Mouse (Mus musculus): ENCODE data around the gene Gm21915. TPM values are rescaled to one million over a fixed set of nuclear protein-coding genes. Genes with fewer than 3 reads are reported as not detected.

The Gm21915 gene
- polyA plus RNA-seq, 1 experiment: not detected

DNA sequence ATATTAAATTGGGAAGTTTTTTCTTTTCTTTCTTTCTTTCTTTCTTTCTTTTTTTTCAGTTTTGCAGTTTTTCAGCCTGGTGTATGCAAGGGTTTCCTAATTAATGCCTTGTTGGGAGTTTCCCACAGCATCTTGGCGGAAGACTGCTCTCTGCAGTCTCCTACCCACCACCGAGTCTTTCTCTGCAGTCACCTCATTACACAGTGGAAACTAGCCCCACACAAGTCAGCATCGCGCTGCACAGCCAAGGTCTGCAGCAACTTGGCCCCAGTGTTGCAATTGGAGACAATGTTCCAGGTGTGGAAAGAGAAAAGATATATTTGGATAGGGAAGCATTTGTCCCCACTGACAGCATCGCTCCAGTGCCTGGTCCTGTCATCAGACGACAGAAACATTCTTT lies 20.4 kb upstream of the Gm21915 start:
- no peak for TF ChIP-seq TAL1 (IDR thresholded peaks at IDR 0.05; ENCODE audit: low read length)
- no peak for TF ChIP-seq GATA1 (IDR thresholded peaks at IDR 0.05; ENCODE audit: low read length)
- Histone ChIP-seq H3K4me3 (replicated peaks) (no peak overlapping the region), H3K27me3 (ENCODE audit: control insufficient read depth) (no peaks in the 10 kb centered on the region), H3K9me3 (ENCODE audit: control insufficient read depth, low read length) (no peaks in the 10 kb centered on the region), H3K4me1 (ENCODE audit: control insufficient read depth) (no peaks in the 10 kb centered on the region), H3K36me3 (ENCODE audit: control insufficient read depth) (no peaks in the 10 kb centered on the region)

- H3K4me1 ChIP-seq (ENCODE audit: control insufficient read depth): no peaks in the 10 kb centered on the region
- H3K4me3 ChIP-seq (replicated peaks): no peak overlapping the region
- H3K36me3 ChIP-seq (ENCODE audit: control insufficient read depth): no peaks in the 10 kb centered on the region
- no peak for TF ChIP-seq GATA1 (IDR thresholded peaks at IDR 0.05; ENCODE audit: low read length)
- TF ChIP-seq TAL1 (IDR thresholded peaks at IDR 0.05; ENCODE audit: low read length): no peak
- no peaks in the 10 kb centered on the region for H3K9me3 ChIP-seq (ENCODE audit: control insufficient read depth, low read length)
- no peaks in the 10 kb centered on the region for H3K27me3 ChIP-seq (ENCODE audit: control insufficient read depth)
Measured at GRCm38 (mm10) chr9:40651239-40651859, 19.1 kb upstream of the Gm21915 start.

- H3K9me3 ChIP-seq (ENCODE audit: control insufficient read depth, low read length): no peaks in the 10 kb centered on the region
- H3K36me3 ChIP-seq (ENCODE audit: control insufficient read depth): no peaks in the 10 kb centered on the region
- no peak overlapping the region for H3K4me3 ChIP-seq (replicated peaks)
- no peaks in the 10 kb centered on the region for H3K4me1 ChIP-seq (ENCODE audit: control insufficient read depth)
- H3K27me3 ChIP-seq (ENCODE audit: control insufficient read depth): no peaks in the 10 kb centered on the region
- TF ChIP-seq GATA1 (IDR thresholded peaks at IDR 0.05; ENCODE audit: low read length) (no peak), TAL1 (IDR thresholded peaks at IDR 0.05; ENCODE audit: low read length) (no peak)
Measured at GRCm38 (mm10) chr9:40652757-40653156, 17.7 kb upstream of the Gm21915 start.

DNA sequence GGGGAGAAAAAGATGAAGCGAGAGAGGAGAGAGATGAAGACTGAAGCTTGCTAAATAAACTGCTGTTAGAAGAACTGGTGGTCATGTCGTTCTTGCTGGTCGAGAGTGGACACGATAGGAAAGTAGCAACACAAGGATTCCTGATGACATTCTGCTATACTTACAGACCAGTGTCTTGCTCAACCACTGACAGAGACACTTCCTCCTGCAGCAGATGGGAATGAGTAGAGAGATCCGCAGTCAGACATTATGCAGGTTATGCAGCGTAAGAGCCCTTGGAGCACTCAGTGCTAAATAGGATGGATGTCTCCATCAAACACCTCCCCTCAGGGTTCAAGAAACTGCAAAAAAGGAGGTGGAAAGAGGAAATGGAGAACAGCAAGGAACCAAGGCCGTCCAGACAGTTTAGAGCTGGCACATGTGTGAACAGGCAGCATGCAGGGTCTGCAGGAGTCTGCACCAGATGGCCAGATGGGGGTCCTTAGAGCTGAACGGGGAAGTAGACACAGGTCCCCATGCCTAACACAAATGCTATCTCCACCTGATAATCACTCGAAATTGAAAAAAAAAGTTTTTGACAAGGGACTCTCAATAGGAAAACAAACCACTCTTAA lies 4.1 kb upstream of the Gm21915 start:
- Histone ChIP-seq H3K4me1 (ENCODE audit: control insufficient read depth) (no peaks in the 10 kb centered on the region), H3K36me3 (ENCODE audit: control insufficient read depth) (no peaks in the 10 kb centered on the region), H3K4me3 (replicated peaks) (no peak overlapping the region), H3K27me3 (ENCODE audit: control insufficient read depth) (no peaks in the 10 kb centered on the region), H3K9me3 (ENCODE audit: control insufficient read depth, low read length) (no peaks in the 10 kb centered on the region)
- TF ChIP-seq GATA1 (IDR thresholded peaks at IDR 0.05; ENCODE audit: low read length): no peak
- no peak for TF ChIP-seq TAL1 (IDR thresholded peaks at IDR 0.05; ENCODE audit: low read length)

DNA sequence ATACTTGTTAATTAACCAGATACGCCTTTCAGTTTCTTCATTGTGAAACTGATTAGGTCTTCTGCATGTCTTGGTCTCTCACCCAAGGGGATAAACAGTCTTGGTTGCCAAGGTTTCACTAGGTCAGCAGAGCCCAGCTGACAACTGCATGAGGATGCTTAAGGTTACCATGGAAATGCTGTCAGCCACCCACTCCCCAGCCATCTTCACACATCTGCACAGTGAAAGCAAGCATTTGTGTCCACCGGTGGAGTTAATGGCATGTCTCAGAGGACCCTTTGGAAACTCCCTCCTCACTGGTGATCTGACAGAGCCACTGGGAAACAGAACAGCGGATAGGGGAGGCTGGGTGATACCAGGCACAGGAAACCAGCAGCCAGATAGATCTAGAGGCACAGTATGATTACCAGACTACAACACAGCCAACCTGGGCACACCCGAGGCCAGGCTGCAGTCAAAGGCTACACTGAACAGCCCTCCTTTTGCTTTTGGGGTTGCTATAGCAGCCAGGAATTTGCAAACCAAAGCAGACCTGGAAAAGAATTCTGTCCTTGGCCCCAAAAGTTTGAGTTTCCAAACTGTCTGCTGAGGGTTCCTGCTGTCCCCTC lies 1.0 kb downstream of the Gm21915 start:
- H3K4me1 ChIP-seq (ENCODE audit: control insufficient read depth): no peaks in the 10 kb centered on the region
- H3K36me3 ChIP-seq (ENCODE audit: control insufficient read depth): no peaks in the 10 kb centered on the region
- no peaks in the 10 kb centered on the region for H3K27me3 ChIP-seq (ENCODE audit: control insufficient read depth)
- no peaks in the 10 kb centered on the region for H3K9me3 ChIP-seq (ENCODE audit: control insufficient read depth, low read length)
- TF ChIP-seq GATA1 (IDR thresholded peaks at IDR 0.05; ENCODE audit: low read length) (no peak), TAL1 (IDR thresholded peaks at IDR 0.05; ENCODE audit: low read length) (no peak)
- H3K4me3 ChIP-seq (replicated peaks): no peak overlapping the region

- TF ChIP-seq GATA1 (IDR thresholded peaks at IDR 0.05; ENCODE audit: low read length) (no peak), TAL1 (IDR thresholded peaks at IDR 0.05; ENCODE audit: low read length) (no peak)
Measured at GRCm38 (mm10) chr9:40675203-40675958, 5.0 kb downstream of the Gm21915 start.

DNA sequence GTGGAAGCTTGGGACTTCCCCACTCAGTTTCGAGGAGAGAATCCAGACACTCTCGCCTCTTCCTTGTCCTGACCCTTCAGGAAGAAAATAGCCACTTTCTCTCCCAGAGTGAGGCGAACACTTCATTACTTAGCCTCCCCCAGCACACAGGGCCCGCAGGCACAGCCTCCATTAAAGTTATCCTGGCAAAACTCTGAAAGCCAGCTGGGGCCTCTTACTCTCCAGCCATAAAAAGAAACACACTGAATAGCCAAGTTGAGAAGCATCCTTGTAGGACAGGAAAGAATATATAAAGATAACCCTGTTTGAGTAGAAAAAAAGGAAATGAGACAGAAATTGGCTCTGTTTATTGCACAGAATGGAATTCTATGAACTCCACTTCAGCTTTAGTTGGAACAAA lies 8.2 kb downstream of the Gm21915 start:
- no peak overlapping the region for H3K4me3 ChIP-seq (replicated peaks)
- no peaks in the 10 kb centered on the region for H3K36me3 ChIP-seq (ENCODE audit: control insufficient read depth)
- TF ChIP-seq TAL1 (IDR thresholded peaks at IDR 0.05; ENCODE audit: low read length): no peak
- no peak for TF ChIP-seq GATA1 (IDR thresholded peaks at IDR 0.05; ENCODE audit: low read length)
- H3K9me3 ChIP-seq (ENCODE audit: control insufficient read depth, low read length): no peaks in the 10 kb centered on the region
- no peaks in the 10 kb centered on the region for H3K27me3 ChIP-seq (ENCODE audit: control insufficient read depth)
- H3K4me1 ChIP-seq (ENCODE audit: control insufficient read depth): no peaks in the 10 kb centered on the region

More at GRCm38 (mm10) chr9:40675203-40675958, 5.0 kb downstream of the Gm21915 start:
- Histone ChIP-seq H3K9me3 (ENCODE audit: control insufficient read depth, low read length) (no peaks in the 10 kb centered on the region), H3K4me3 (replicated peaks) (no peak overlapping the region), H3K36me3 (ENCODE audit: control insufficient read depth) (no peaks in the 10 kb centered on the region), H3K4me1 (ENCODE audit: control insufficient read depth) (no peaks in the 10 kb centered on the region), H3K27me3 (ENCODE audit: control insufficient read depth) (no peaks in the 10 kb centered on the region)

- no peaks in the 10 kb centered on the region for H3K4me1 ChIP-seq (ENCODE audit: control insufficient read depth)
- peaks cover 17% of the 10 kb centered on the region for H3K27me3 ChIP-seq (ENCODE audit: control insufficient read depth)
- H3K4me3 ChIP-seq (replicated peaks): peak within 1 kb of the TSS; percentile 24
- H3K9me3 ChIP-seq (ENCODE audit: control insufficient read depth, low read length): no peaks in the 10 kb centered on the region
- TF ChIP-seq TAL1 (IDR thresholded peaks at IDR 0.05; ENCODE audit: low read length) (no peak), GATA1 (IDR thresholded peaks at IDR 0.05; ENCODE audit: low read length) (no peak)
- H3K36me3 ChIP-seq (ENCODE audit: control insufficient read depth): no peaks in the 10 kb centered on the region
Measured at GRCm38 (mm10) chr9:40685801-40686420, 15.5 kb downstream of the Gm21915 start, which contains the start of gene Clmp. Clmp (plus strand) TSS chr9:40685962.

Data from erythroblast, embryonic 14.5 days (primary cell).